Mouse (Mus musculus): ENCODE data around the gene Lbhd2.
A peak's percentile ranks its signal among the peaks of the same experiment; 100 is the strongest.

Gene Lbhd2

DNA sequence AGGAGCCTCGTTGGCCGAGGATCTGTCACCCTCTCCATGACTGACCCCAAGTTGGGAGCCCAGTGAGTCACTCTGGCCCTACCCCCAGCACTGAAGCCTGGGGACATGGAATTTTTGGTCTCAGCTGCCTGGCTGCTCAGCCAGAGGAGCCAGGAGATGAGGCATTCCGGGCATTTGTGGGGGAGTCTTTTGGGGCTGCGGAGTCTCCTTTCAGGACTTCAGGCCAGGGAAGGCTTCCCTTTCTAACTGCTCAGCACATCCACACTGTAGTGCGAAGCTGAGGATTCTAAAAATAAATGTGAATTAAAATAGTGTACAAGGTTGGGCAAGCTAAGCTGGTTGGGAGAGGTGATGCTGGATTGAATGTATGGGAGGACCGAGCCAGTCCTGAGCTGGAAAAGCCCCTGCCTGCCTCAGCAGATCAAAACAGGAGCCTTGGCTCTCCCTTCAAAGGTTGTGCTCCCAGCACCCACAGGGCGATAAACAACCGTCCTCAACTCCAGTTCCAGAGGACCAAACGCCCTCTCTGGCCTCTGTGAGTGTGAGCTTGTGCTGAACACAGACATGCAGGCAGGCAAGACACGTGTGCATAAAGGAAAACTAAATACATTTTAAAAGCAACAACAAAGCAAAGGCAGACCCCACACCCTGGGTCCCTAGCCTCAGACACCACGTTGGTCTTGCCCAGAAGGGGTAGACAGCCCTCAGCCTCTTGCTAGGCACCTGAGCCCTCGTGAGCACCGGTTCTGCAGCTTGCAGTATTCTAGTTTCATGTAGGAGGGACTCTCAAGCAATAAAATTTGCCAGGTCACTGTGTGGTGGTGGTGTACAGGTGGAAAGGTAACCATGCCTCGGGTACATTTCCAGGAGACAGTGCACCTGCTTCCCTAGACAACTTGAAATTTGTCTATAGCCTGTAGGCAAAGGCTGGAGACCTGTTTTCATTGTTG, 24.5 kb downstream of the Lbhd2 start:
- no peak for DNase-seq (ENCODE audit: low spot score in 2 of 2)

- no peak for DNase-seq (ENCODE audit: low spot score in 2 of 2)
Measured at GRCm38 (mm10) chr12:111432097-111432496, 25.5 kb downstream of the Lbhd2 start.

DNA sequence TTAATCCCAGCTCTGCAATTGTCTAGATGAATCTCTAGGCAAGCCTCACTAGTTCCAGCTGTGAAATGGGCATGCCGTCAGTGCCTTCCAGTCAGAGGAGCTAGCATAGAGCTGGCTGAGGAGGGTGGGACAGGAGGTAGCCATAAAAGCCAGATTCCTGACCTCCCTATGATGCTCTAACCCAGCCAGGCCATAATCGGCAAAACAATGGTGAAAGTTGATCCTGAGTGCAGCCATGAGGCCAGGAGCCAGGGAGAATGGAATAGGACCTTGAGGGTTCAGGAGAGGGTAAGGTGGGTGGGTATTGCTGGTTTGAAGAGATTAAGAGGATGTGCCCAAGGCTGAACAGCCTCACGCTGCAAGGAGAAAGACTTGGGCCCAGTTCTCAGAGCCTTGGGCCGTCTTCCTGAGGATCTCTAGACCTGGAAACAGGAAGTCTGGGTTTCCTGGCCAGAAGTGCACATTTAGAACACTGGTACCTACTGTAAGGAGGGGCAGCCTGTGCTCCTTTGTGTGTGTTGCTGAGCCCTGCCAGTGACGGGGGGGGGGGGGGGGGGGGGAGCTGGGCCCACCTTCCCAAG, 26.2 kb downstream of the Lbhd2 start:
- DNase-seq (ENCODE audit: low spot score in 2 of 2), result no peak

- no peak for DNase-seq (ENCODE audit: low spot score in 2 of 2)
Measured at GRCm38 (mm10) chr12:111434164-111434744, 27.6 kb downstream of the Lbhd2 start.

DNA sequence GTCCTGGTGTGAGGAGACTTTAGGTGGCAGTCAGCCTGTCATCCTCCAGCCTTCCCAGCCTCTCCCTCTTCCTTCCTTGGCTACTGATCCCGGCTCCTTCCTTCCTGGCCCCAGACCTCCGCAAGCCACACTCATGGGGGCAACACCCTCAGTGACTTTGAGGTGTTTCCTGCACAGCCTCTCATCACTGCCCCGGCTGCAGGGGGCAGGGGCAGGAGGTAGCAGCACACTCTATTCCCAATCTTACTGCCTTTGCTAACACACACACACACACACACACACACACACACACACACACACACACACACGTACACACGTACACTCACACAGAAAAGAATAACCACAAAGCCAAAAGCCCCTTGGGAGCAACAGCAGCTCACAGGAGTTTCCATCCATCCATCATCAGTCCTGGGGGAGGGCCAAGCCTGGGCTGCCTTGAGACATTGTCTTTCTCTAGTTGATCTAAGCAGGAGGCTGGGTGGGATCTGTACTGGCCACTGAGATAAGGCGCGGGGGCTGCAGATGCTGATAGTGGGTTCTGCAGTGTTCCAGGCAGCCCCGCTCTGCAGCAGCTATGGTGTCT, 28.2 kb downstream of the Lbhd2 start:
- DNase-seq (ENCODE audit: low spot score in 2 of 2), result no peak

GRCm38 (mm10) chr12:111436170-111436569, 29.6 kb downstream of the Lbhd2 start:
- DNase-seq (ENCODE audit: low spot score in 2 of 2), result peak in 1 of 2 experiments; percentile 29

DNA sequence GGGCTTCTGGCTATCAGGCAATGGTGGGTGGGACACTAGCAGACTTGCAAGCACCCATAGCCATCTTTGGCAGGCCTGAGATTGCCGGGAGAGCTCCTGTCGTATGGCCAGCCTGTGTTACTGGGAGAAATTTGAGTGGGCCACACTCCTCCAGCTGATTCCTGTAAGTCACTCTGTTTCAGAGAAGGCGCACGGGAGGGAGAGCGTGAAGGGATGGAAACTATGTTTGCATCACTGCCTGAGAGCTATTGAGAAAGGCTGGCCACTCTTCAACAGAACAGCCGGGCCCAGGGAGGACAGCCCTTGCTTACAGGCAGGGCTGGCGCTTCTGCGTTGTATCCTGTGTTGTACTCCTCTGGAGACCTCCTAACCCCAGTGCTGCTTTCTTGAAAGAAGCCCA, 30.0 kb downstream of the Lbhd2 start:
- DNase-seq (ENCODE audit: low spot score in 2 of 2), result peak in 1 of 2 experiments; percentile 36

GRCm38 (mm10) chr12:111437222-111437900, 30.8 kb downstream of the Lbhd2 start:
- no peak for DNase-seq (ENCODE audit: low spot score in 2 of 2)

- DNase-seq (ENCODE audit: low spot score in 2 of 2), result no peak
Measured at GRCm38 (mm10) chr12:111438850-111439249, 32.2 kb downstream of the Lbhd2 start.

DNA sequence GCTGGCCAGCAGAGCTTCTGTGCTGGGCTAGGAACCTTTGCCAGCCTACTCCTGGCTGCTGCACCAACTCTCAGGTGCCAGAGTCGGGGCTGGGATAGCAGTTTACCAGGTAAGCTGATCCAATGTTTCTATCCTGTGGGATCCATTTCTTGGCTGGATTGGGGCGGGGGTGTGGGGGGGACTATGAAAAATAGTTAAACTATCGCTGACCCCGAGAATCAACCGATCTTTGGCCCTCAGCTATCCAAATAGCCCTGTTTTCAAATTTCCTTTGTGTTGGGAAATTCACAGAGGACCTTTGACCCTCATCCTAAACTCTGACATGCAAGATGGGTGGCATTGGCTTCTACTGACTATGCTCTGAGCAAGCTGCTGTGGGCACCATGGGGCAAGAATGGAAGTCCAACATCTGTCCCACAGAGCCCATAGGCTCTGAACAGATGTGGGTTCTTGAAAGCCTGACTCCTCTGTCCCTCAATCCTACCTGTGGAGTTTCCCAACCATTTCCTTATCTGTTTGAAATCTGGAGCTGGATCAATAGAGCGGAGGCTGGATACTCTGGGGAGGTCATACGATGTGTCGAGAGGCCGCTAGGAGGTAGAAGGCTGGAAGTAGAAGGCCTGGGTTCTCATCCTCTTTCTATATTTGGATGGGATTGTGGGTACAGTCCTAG, 34.2 kb downstream of the Lbhd2 start:
- DNase-seq (ENCODE audit: low spot score in 2 of 2), result no peak

- peak; percentile 52 to 60 for DNase-seq (ENCODE audit: low spot score in 2 of 2)
Measured at GRCm38 (mm10) chr12:111441523-111441922, 34.9 kb downstream of the Lbhd2 start.

DNA sequence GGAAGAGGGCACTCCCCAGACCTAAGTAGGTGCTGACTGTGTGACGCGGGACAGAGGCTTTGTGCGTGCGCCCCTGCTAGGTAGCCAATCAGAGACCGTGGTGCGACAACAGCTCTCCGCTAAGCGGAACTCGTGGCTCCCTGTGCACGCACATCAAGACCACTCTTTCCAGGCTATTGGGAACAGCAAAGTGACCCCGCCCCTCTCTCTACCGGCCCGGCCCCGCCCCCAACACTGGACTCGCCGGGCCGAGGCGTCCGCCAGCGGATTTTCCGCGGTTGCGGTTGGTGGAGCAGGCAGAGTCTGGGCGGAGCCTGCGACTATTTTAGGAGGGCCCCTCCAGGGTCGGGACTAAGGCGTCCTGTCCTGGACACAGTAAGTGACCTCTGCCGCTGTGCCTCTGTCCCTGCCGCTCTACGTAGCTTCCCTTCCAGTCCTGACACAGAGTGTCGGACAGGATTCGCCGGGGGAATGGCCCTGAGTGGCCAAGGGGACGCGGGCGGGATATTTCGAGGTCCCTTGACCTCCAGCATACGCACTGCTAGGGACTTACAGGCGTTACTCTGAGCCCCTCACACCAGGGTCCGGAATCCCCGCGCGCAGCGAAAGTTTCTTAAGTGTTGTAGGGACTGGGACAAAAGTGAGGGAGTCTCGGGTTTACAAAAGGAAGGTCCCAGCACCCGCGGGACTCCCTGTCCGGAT, 35.9 kb downstream of the Lbhd2 start, which contains the start of gene Tnfaip2:
Gene Tnfaip2, plus strand, starts transcription at position 161 of the 702 bp plus-strand sequence.
- no peak for DNase-seq (ENCODE audit: low spot score in 2 of 2)

DNA sequence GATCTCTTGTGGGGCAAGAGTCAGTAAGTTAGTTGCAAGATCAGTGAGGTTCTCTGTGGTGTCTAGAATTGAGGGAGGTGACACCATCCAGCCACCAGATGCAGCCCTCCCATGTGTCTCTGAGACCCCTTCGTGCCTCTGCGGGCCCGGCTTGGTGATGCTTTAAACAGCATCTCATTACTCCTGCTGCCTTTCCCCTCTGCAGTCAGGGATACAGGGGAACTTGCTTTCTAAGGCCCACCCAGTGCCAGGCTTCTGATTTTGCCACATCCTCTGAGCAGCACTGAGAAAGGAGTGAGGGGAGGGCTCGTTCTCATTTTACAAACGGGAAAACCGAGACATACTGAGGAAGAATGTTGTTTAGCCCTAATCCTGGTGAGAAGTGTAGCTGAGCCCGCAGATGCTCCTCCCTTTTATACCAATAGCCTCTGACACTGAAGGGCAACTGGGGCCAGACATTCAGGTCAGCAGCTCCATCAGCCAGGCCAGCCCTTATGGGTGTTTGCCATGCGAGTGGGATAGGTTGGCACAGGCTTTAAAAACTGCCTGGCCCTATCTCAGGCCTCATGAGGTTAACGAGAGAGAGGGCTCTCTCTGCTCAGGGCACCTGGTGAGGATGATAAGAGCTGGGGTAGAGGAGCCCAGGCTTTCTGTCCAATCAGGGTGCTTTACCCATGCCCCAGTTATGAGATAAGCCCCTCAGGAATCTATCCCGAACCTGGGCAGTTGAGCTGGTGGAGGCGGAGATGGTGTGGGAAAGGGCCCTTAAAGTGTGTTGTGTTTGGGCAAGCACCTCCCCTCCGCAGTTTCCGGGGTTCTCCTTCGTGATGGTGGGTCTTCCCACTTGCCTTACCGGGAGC, 36.6 kb downstream of the Lbhd2 start:
- DNase-seq (ENCODE audit: low spot score in 2 of 2), result no peak

- DNase-seq (ENCODE audit: low spot score in 2 of 2), result no peak
Measured at GRCm38 (mm10) chr12:111443921-111444831, 37.6 kb downstream of the Lbhd2 start.

- no peak for DNase-seq (ENCODE audit: low spot score in 2 of 2)
Measured at GRCm38 (mm10) chr12:111445161-111445889, 38.7 kb downstream of the Lbhd2 start.

GRCm38 (mm10) chr12:111445890-111446613, 39.4 kb downstream of the Lbhd2 start:
- no peak for DNase-seq (ENCODE audit: low spot score in 2 of 2)

DNA sequence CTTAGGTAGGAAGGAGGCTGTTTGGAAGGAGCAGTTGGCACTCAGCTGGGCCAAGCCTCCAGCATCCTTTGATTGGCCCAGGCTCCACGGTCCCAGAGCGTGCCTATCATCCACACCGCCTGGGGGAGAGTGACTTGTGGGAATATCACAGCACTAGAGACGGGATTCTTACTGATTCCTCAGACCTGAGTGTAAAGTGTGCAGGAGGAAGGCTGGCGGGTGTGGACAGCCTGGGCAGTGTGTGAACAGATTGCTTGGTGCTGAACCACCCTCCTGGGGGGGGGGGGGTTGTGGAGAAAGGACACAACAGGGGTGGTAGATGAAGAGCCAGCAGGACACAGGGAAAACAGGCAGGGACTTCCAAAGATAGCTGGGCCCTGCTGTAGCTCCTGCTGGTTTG, 40.1 kb downstream of the Lbhd2 start:
- DNase-seq (ENCODE audit: low spot score in 2 of 2), result no peak

All from frontal cortex, postnatal 36 days (tissue).